Mouse (Mus musculus) forebrain, embryonic 15.5 days (tissue): ENCODE results near the gene Dnajc16. TPM values are rescaled to one million over a fixed set of nuclear protein-coding genes. Genes with fewer than 3 reads are reported as not detected.
"Not testable (repeated sequence)": the region's sequence is repeated elsewhere in the genome, so short reads cannot be mapped to it uniquely, and the experiment has no call there.

ENCODE experiments used
- ATAC-seq: fragments of 200-750 bp; cut with Nextera tagmentation; replicated peaks from 2 replicates; pipeline ENCODE4 v1.8.0; 2017; ENCODE audit warnings: mild to moderate bottlenecking, moderate TSS enrichment, moderate library complexity
- H3K27ac ChIP-seq: fragments of 300-500 bp; sonication (generic); replicated peaks from 2 replicates; pipeline ENCODE4 v1.5.1; 2015; ENCODE audit warnings: mild to moderate bottlenecking, inconsistent platforms
- H3K27me3 ChIP-seq: fragments of 300-500 bp; sonication (generic); 2 replicates; pipeline ENCODE4 v1.6.1; 2015; ENCODE audit warnings: inconsistent platforms
- H3K36me3 ChIP-seq: fragments of 300-500 bp; sonication (generic); 2 replicates; pipeline ENCODE4 v1.6.1; 2015; ENCODE audit warnings: mild to moderate bottlenecking, inconsistent platforms
- H3K4me1 ChIP-seq: fragments of 300-500 bp; sonication (generic); 2 replicates; pipeline ENCODE4 v1.6.1; 2015; ENCODE audit warnings: inconsistent platforms
- H3K4me2 ChIP-seq: fragments of 300-500 bp; sonication (generic); replicated peaks from 2 replicates; pipeline ENCODE4 v1.6.1; 2015; ENCODE audit warnings: mild to moderate bottlenecking, inconsistent platforms
- H3K4me3 ChIP-seq: fragments of 300-500 bp; sonication (generic); 2 replicates; pipeline ENCODE4 v1.5.1; 2015; ENCODE audit warnings: mild to moderate bottlenecking, inconsistent platforms
- H3K9ac ChIP-seq: fragments of 300-500 bp; sonication (generic); replicated peaks from 2 replicates; pipeline ENCODE4 v1.6.1; 2015; ENCODE audit warnings: mild to moderate bottlenecking, inconsistent platforms
- H3K9me3 ChIP-seq: fragments of 300-500 bp; sonication (generic); 2 replicates; pipeline ENCODE4 v1.6.1; 2016; ENCODE audit warnings: inconsistent platforms
- WGBS: fragments of 180-500 bp; shearing (Covaris S2); methylation state at CpG from one replicate; pipeline ENCODE4 v1.1.7; 2015; ENCODE audit warnings: mixed read lengths; 5-methylcytosine and 5-hydroxymethylcytosine counted together
- polyA plus RNA-seq: library from polyadenylated mRNA; unstranded; fragments of >200 nt; fragmentation: Nextera tagmentation; extraction: Ambion mirVana; gene quantifications from 2 replicates; pipeline ENCODE4 v1.2.1, GENCODE M21; 2015

The Dnajc16 gene
- polyA plus RNA-seq, 1 experiment from 2014 or later = 5.3 TPM

DNA sequence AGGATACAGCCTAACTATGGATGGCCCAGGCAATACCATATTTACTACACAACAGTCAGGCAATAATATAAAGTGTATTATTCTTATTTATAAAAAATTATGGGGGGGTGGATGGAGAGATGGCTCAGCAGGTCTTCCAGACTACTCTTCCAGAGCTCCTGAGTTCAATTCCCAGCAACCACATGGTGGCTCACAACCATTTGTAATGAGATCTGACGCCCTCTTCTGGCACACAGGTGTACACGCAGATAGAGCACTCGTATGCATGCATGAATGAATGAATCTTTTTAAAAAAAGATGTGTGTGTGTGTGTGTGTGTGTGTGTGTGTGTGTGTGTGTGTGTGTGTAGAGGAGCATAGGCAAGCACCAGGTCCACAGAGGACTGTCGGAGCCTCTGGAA, 17.7 kb downstream of the Dnajc16 start:
- H3K9ac ChIP-seq, H3K27ac ChIP-seq, H3K4me2 ChIP-seq, H3K4me1 ChIP-seq, H3K4me3 ChIP-seq, H3K27me3 ChIP-seq, ATAC-seq, H3K9me3 ChIP-seq: not testable (repeated sequence)
- peaks cover 82% of the 10 kb centered on the region for H3K36me3 ChIP-seq
- 91% methylated on average over 4 of the region's 4 CpGs for WGBS

- H3K9ac ChIP-seq = no peak overlapping the region
- H3K4me1 ChIP-seq = peaks cover 10% of the 10 kb centered on the region
- ATAC-seq = no peak
- 94% methylated on average over 8 of the region's 8 CpGs for WGBS
- H3K27ac ChIP-seq = no peak overlapping the region
- H3K27me3 ChIP-seq = no peaks in the 10 kb centered on the region
- H3K4me2 ChIP-seq = no peak overlapping the region
- peaks cover 79% of the 10 kb centered on the region for H3K36me3 ChIP-seq
- no peaks in the 10 kb centered on the region for H3K9me3 ChIP-seq
- no peak overlapping the region for H3K4me3 ChIP-seq
Measured at GRCm38 (mm10) chr4:141771823-141772222, 18.9 kb downstream of the Dnajc16 start.

DNA sequence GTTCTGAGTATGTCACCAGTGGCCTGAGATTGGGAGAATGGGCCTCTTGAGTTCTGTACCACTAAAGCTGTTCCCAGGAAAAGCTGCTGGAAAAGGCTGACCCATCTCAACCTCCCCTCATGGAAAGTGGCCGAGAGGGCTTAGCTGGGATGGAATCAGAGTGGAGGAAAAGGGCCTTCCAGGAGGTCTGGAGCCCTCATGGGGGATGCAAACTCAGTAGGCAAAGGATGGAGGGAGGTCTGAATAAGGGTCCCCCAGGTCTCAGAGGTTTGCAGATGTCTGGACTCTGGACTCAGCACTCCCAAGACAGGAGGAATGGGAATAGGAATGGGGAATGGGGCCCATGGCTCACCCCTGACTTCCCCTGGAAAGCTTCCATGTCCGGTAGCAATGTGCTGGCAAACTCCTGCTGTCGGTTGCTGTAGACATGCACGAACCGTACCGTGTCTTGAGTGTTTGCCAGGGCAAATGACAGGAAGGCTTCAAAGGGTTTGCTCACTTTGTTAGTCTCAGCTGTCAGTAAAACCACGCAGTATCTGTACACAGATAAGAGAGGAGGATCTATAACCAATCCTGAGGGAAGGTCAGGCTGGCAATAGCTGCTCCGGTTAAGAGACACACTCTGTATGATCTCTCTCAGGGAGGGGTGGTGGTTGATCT, 21.1 kb downstream of the Dnajc16 start:
- ATAC-seq = no peak
- no peak overlapping the region for H3K4me3 ChIP-seq

DNA sequence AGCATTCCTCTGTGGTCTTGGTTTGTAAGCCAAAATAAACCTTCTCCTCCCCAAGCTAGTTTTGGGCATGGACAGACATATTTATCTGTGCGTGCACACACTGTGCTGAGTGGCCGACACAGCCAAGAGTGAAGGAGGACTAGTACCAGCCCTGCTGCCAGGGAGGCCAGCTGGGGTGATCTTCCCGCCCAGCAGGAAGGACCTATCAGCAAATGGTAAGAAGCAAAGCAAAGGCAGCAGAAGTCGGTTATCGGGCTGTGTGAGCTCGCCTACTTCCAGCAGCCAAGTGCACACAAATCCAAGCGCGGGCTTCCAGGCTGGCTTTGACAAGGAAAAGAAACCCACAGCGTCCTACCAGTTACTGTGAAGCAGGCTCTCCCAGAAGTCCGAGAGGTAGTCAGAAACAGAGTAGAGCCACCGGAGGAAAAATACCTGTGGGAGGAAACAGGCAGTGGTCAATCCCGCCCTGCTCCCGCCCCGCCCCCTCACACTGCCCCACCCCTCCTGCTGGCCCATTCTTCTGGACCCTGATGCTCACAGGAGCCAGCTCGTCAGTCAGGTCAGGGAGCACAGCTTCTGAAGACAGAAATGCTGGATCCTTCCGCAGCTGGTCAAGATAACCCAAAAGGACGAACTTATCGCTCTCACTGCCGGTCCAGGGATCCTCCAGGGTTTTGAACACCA, 23.2 kb downstream of the Dnajc16 start:
- no peak overlapping the region for H3K4me2 ChIP-seq
- H3K9ac ChIP-seq = no peak overlapping the region
- H3K4me3 ChIP-seq = no peak overlapping the region
- peaks cover 21% of the 10 kb centered on the region for H3K4me1 ChIP-seq
- H3K27ac ChIP-seq = peak overlapping the region; percentile 84
- H3K27me3 ChIP-seq = no peaks in the 10 kb centered on the region
- H3K36me3 ChIP-seq = peaks cover 65% of the 10 kb centered on the region
- ATAC-seq = peak; percentile 32; the same call in 1 of the 2 replicates
- 70% methylated on average over 19 of the region's 19 CpGs for WGBS
- H3K9me3 ChIP-seq = no peaks in the 10 kb centered on the region

More for the DNA sequence above, 21.1 kb downstream of the Dnajc16 start:
- Histone ChIP-seq H3K27ac (no peak overlapping the region), H3K4me1 (peaks cover 21% of the 10 kb centered on the region), H3K27me3 (no peaks in the 10 kb centered on the region), H3K4me2 (no peak overlapping the region), H3K36me3 (peaks cover 66% of the 10 kb centered on the region), H3K9ac (no peak overlapping the region), H3K9me3 (no peaks in the 10 kb centered on the region)
- WGBS = 82% methylated on average over 8 of the region's 8 CpGs

DNA sequence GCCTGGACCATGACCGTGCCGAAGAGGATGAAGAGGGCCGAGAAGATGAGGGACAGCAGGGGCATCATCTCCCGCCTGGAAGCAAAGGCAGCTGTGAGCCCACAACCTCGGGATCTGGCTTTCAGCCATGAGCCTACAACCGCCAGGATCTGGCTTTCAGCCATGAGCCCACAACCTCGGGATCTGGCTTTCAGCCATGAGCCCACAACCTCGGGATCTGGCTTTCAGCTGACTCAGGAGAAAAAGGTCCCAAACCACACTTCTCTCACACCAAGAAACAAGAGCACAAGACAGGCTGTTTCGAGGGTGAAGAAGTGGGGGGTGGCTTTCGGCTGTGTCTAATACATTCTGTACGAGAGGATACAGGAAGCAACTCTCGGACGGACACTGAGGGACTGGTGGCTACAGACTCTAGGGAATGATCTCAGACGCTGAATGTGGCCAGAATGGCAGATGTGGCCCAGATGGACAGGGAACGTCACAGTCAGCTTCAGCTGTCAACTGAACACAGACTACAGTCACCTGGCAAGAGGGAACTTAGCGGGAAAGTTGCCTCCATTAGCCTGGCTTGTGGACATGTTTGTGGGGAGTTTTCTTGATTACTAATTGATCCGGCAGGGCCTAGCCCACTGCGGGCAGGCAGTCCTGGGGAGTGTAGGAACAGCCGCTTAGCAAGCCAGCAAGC, 23.9 kb downstream of the Dnajc16 start:
- Histone ChIP-seq H3K27me3 (no peaks in the 10 kb centered on the region), H3K9ac (no peak overlapping the region; the same call in 1 of the 2 replicates), H3K9me3 (no peaks in the 10 kb centered on the region), H3K27ac (peak overlapping the region; percentile 84), H3K4me3 (no peak overlapping the region), H3K4me1 (peaks cover 21% of the 10 kb centered on the region), H3K36me3 (peaks cover 70% of the 10 kb centered on the region), H3K4me2 (peak overlapping the region; percentile 7; the same call in 1 of the 2 replicates)
- peak; percentile 78 for ATAC-seq
- 31% methylated on average over 19 of the region's 19 CpGs for WGBS

- Histone ChIP-seq H3K4me2 (peak overlapping the region; percentile 7; the same call in 1 of the 2 replicates), H3K9ac (no peak overlapping the region; the same call in 1 of the 2 replicates)
- peak; percentile 53 for ATAC-seq
Measured at GRCm38 (mm10) chr4:141766316-141766667, 24.4 kb downstream of the Dnajc16 start.

GRCm38 (mm10) chr4:141765008-141765407, 25.7 kb downstream of the Dnajc16 start:
- H3K27ac ChIP-seq = no peak overlapping the region
- no peaks in the 10 kb centered on the region for H3K27me3 ChIP-seq
- H3K9me3 ChIP-seq = no peaks in the 10 kb centered on the region
- H3K4me3 ChIP-seq = no peak overlapping the region
- peaks cover 21% of the 10 kb centered on the region for H3K4me1 ChIP-seq
- peaks cover 60% of the 10 kb centered on the region for H3K36me3 ChIP-seq
- 90% methylated on average over 3 of the region's 3 CpGs for WGBS
- no peak for ATAC-seq
- no peak overlapping the region for H3K9ac ChIP-seq
- no peak overlapping the region for H3K4me2 ChIP-seq

More at GRCm38 (mm10) chr4:141766316-141766667, 24.4 kb downstream of the Dnajc16 start:
- peaks cover 21% of the 10 kb centered on the region for H3K4me1 ChIP-seq
- 44% methylated on average over 8 of the region's 8 CpGs for whole genome bisulfite sequencing
- H3K9me3 ChIP-seq = no peaks in the 10 kb centered on the region
- no peak overlapping the region for H3K4me3 ChIP-seq
- H3K27me3 ChIP-seq = no peaks in the 10 kb centered on the region
- peaks cover 73% of the 10 kb centered on the region for H3K36me3 ChIP-seq
- H3K27ac ChIP-seq = peak overlapping the region; percentile 84

- H3K9me3 ChIP-seq = no peaks in the 10 kb centered on the region
- no peak overlapping the region for H3K9ac ChIP-seq
- H3K27me3 ChIP-seq = no peaks in the 10 kb centered on the region
- no peak overlapping the region for H3K4me3 ChIP-seq
- WGBS = 93% methylated on average over 12 of the region's 12 CpGs
- ATAC-seq = no peak
- H3K4me1 ChIP-seq = peaks cover 21% of the 10 kb centered on the region
- no peak overlapping the region for H3K4me2 ChIP-seq
- no peak overlapping the region for H3K27ac ChIP-seq
- H3K36me3 ChIP-seq = peaks cover 47% of the 10 kb centered on the region
Measured at GRCm38 (mm10) chr4:141763476-141763875, 27.3 kb downstream of the Dnajc16 start.

DNA sequence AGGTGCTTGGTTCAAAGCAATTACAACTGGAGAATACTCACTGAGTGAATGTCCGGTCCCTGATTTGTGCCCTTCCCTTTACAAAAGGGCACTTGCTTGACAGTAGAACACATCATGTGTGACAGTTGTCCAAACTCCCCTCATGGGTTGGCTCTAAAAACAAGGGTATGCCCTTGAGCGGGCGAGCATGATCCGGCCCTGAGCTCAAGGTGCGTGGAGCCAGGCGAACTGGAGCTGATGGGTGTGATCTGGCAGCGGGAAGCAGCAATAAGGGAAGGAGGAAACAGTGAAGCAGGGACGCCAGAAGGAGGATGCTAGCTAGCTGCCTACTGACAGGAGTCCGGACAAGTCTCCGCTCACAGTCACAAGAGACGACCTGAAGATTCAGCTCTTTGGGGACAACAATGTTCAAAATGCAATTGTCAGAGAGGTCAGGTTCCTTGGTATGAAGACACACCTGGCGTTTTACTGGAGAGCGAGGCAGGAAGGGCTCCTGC, 28.6 kb downstream of the Dnajc16 start:
- WGBS = 94% methylated on average over 13 of the region's 13 CpGs
- Histone ChIP-seq H3K4me1 (peaks cover 14% of the 10 kb centered on the region), H3K36me3 (peaks cover 39% of the 10 kb centered on the region), H3K27ac (no peak overlapping the region), H3K4me3 (no peak overlapping the region), H3K9me3 (no peaks in the 10 kb centered on the region), H3K4me2 (no peak overlapping the region), H3K27me3 (no peaks in the 10 kb centered on the region), H3K9ac (no peak overlapping the region)
- ATAC-seq = no peak

GRCm38 (mm10) chr4:141760942-141761341, 29.8 kb downstream of the Dnajc16 start:
- 87% methylated on average over 4 of the region's 4 CpGs for WGBS
- Histone ChIP-seq H3K9ac (no peak overlapping the region), H3K4me3 (no peak overlapping the region), H3K27ac (no peak overlapping the region), H3K4me2 (no peak overlapping the region), H3K4me1 (peaks cover 2% of the 10 kb centered on the region; the same call in 1 of the 2 replicates), H3K27me3 (no peaks in the 10 kb centered on the region), H3K36me3 (peaks cover 37% of the 10 kb centered on the region), H3K9me3 (no peaks in the 10 kb centered on the region)
- no peak for ATAC-seq

GRCm38 (mm10) chr4:141758874-141759542, 31.7 kb downstream of the Dnajc16 start:
- WGBS = 79% methylated on average over 6 of the region's 6 CpGs
- Histone ChIP-seq H3K9ac (no peak overlapping the region), H3K4me1 (no peaks in the 10 kb centered on the region), H3K27ac (no peak overlapping the region), H3K4me3 (no peak overlapping the region), H3K36me3 (peaks cover 27% of the 10 kb centered on the region), H3K27me3 (no peaks in the 10 kb centered on the region), H3K9me3 (no peaks in the 10 kb centered on the region), H3K4me2 (no peak overlapping the region)
- no peak for ATAC-seq
